Mouse (Mus musculus) embryonic fibroblast, embryonic 13.5 days (primary cell): ENCODE results near the gene Lcmt1.

Experiments
- CTCF ChIP-seq: IDR thresholded peaks from 2 replicates; pipeline ENCODE4 v1.5.1; 2011; ENCODE audit warnings: mild to moderate bottlenecking, control low read depth, low read length, moderate library complexity, borderline replicate concordance; ENCODE audit not compliant: insufficient read depth
- POLR2A ChIP-seq: IDR thresholded peaks from 2 replicates; pipeline ENCODE4 v1.6.1; 2011; ENCODE audit warnings: low read depth, mild to moderate bottlenecking, control low read depth, low read length, moderate library complexity

GRCm38 (mm10) chr7:123327909-123328308 lies 41.7 kb upstream of the Lcmt1 start:
- TF ChIP-seq CTCF (no peak), POLR2A (no peak)
